Mouse (Mus musculus) megakaryocyte, adult 5-6 weeks (primary cell): ENCODE measurements at regions not wholly inside any gene's neighbourhood (a gene's known extent, or its start where the extent isn't known, plus 50 kb on each side); places are given as distances from the start of the nearest gene placed in this dataset.

Experiments used
- ATAC-seq: 2 replicates; pipeline ENCODE4 v1.8.0; 2016; ENCODE audit warnings: mild to moderate bottlenecking, inconsistent platforms; ENCODE audit not compliant: poor library complexity, severe bottlenecking

DNA sequence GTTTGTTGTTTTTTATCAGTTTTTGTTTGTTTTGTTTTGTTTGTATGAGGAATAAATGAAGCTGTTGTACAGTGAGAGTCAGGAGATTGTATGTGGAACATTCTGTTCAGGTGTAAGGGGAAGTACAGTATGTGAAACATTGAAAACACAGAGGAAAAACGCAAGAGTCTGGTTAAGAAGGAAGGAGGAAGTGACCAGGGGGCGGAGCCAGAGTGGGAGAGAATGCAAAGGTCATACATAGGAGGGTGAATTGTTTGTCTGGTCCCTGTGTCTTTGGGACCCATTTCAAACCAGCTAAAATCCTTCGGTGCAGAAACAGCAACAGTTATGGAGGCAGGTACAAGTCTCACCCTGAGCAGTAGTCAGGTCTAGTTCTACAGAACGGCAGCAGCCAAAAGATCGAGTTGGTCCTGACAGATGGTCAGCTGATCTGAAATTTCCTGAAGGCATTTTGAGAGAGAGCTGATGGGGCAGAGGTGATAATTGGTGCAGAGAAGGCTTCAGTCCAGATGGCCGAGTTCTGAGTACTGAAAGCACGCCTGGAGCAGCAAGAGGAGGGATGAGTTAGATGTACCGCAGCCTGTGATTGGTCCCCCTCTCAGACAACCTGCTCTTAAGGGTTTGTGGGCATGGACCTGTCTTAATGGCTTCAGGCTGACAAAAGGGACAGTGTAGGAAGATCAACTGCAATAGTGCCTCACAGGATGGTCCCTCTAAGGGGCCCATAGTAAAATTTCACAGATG is 179.7 kb upstream of the Chrm3 start:
- ATAC-seq: peak; percentile 84

DNA sequence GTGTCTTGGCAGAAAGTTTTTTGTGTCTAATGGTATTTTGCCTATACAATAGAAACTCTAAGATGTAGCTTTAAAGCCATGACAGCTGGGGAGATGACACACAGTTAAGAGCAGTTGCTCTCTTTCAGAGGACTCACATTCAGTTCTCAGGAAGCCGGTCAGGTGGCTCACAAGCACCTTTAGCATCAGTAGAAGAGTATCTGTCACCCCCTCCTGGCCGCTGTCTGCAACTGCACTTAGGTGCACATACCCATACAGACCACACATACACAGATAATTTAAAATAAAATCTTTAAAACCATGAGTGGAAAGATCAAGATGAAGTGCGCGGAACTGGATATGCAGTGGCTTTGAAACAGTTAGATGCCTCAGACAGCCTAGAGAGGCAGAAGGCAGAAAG is 178.3 kb upstream of the Chrm3 start:
- 0 out of 2 replicates have a peak, but pooled peaks have one; percentile 44 for ATAC-seq

DNA sequence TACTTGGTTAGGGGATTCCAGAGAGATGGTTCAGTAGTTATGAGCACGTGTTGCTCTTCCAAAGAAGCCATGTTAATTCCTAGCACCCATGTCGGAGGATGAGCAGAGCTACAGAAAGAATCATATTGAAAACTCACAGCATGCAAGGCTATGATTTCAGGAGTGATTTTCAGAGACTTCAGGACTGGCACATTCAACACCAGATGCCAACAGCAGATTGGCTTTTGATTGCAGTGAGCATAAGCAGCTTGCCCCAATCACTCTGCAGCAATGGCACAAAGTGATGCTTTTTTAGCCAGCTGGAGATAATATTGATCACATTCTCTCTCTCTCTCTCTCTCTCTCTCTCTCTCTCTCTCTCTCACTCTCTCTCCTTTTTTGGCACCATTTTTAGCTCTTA is 166.6 kb upstream of the Chrm3 start:
- ATAC-seq: no peak

DNA sequence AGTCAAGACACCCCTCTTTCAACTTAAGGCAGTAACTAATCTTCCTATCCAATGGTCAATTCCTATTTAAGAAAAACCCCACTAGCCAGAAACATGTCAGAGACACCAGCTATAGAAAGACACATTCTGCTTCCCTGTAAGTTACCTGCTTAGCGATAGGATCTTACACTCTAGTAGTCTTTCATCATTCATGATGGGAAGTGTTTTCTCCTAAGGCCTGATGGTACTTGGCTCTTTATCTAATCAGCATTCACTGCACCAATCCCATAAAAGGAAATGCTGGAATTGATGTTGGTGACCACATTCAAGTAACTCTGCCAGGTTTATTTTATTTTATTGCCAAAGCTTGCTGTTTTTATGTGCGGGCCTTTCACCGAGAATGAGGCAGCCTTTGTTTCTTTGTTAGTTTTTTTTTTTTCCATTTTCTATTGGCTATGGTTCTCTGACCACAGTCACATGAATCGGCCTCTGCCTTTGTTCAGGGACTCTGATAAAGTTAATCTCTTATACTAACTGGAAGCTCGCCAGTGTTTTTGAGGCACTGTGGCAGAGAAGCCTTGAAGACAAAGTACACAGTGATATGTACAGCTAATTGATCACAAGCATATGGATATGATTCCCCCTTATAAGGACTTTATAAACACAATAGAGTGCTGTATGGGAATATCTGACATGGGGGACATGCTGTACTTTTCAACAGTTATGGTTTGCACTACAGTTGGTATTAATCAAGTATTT is 166.0 kb upstream of the Chrm3 start:
- ATAC-seq: no peak

DNA sequence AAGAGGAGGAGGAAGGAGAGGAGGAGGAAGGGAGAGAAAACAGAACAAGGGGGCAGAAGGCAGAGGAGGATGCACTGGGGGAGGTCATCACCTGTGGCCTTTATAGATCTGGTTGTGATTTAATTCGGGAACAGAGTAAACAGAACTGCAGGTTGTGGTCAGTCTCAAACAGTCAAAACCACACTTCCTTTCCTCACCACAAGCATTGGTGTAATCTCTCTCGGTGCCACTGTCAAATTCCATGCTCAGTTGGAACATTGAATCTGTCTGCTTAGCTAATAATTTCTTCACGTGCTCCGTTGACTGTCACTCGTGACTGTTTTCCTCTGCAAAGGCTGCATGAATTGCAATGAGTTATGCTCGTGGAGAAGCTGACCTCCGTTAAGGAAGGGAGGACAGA is 143.6 kb upstream of the Chrm3 start:
- ATAC-seq: 0 out of 2 replicates have a peak, but pooled peaks have one; percentile 21

DNA sequence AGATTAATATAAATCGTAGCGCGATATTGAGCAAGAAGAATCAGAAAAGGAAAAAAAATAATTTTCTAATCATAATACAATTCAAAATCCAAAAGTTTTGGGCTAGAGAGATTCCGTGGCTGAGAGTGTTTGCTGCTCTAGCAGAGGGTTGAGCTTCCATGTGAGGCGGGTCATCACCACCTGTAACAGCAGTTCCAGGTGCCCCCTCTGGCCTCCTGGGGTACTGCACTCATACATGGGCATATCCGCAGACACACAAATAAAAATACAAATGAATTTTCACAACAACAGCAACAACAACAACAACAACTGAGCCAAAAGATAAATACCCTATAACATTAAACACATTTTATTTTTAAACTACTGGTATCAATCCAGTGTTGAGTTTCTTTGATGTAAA is 94.7 kb upstream of the Chrm3 start:
- ATAC-seq: no peak

DNA sequence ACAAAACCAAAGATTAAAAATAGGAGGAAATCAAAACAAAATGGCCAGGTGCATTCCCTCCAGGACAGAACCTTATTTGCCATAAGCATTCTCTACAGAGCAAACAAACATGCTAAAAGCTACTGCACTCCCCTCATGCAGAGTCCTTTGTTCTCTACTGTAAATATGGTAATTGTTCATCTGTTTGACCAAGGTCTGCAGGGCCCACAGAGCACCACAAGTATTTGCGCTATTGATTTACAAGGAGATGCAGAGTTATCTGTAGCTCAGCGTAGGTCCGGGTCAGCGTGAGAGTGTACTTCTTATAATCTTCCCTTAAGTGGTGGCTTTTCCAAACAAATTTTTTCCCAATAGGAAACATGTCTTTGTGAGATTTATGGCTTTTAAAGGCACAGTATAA is 94.0 kb upstream of the Chrm3 start:
- no peak for ATAC-seq

DNA sequence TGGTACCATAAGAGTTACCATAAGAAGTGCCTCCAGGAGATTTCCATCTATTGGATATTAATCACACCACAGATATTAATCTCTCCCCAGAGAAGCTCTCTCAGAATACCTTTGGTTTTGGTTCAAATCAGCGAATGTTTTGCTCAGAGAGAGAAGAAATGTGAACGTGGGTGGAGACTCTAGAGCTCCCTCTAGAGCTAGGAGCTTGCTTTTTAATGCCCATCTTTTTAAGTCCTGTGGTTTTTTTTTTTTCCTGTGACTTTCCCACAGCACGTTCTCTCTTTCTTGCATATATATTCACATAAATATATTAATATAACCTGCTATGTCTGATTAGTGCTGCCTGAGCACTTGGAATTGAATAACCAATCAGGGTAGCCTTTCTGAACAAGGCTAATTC is 90.4 kb upstream of the Chrm3 start:
- no peak for ATAC-seq

DNA sequence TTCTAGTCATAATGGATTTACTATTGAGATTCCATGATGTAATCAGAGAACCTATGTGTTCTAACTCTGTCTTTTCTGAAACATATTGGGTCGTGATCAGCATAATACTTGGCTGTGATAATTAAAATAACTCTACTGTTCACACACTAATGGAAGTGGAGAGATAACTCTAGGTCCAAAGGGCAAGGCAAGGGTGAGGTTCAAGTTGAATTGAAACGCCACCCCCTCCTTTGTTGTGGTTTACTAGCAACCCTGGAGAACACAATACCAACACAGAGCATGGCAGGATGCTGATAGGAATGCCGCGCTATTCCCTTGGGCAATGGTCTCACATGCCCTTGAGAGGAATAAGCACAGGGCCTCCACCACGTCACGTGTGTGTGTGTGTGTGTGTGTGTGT is 88.9 kb upstream of the Chrm3 start:
- no peak for ATAC-seq

DNA sequence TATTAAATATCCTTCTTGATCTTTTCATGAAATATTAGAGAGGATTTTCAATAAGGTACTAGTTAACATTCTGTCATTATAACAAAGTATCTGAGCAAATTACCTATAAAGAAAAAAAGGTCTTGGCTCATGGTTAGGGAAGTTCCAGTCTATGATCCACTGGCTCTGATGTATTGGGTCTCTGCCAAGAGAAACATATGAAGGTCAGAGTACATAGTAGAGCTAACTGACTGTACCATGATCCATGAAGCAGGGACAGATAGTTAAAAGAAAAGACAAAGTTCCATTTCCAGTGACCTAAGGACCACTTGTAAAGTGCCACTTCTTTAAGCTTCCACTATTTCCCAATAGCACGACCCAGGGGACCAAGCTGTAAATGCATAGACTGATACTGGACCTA is 87.2 kb upstream of the Chrm3 start:
- no peak for ATAC-seq

DNA sequence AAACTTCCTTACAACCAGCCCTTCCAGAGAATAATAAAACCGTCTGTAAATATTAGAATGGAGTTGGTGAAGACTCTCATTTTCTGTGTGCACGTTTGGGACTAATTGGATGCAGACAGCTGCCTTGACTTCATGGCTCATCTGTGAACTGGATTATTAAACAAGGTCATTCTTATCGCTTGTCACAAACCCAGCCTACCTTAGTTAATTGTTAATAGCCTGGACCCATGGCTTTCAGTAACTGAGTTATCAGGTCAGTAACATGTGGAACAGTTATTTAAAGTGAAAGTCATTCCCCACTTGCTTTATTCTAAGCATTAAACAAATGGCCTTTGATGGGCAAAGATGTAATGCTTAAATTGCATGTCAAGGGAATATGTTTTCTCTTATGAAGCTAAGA is 85.0 kb upstream of the Chrm3 start:
- no peak for ATAC-seq
